Mouse (Mus musculus) intestine, embryonic 16.5 days (tissue): Measurements from ENCODE around the gene Gm826. TPM values are rescaled to one million over a fixed set of nuclear protein-coding genes. Genes with fewer than 3 reads are reported as not detected.

Experiments used
- ATAC-seq: fragments of 200-750 bp; cut with Nextera tagmentation; 2 replicates; pipeline ENCODE4 v1.8.0; 2017; ENCODE audit warnings: moderate TSS enrichment, moderate library complexity
- H3K27ac ChIP-seq: fragments of 300-500 bp; sonication (generic); 2 replicates; pipeline ENCODE4 v1.5.1; 2014; ENCODE audit warnings: mild to moderate bottlenecking, low read length
- H3K27me3 ChIP-seq: fragments of 300-500 bp; sonication (generic); replicated peaks from 2 replicates; pipeline ENCODE4 v1.6.1; 2014; ENCODE audit warnings: low read length, control low read depth, mixed read lengths; ENCODE audit not compliant: control insufficient read depth, insufficient read depth
- H3K36me3 ChIP-seq: fragments of 300-500 bp; sonication (generic); 2 replicates; pipeline ENCODE4 v1.6.1; 2014; ENCODE audit warnings: low read length, control low read depth; ENCODE audit not compliant: control insufficient read depth, insufficient read depth
- H3K4me1 ChIP-seq: fragments of 300-500 bp; sonication (generic); 2 replicates; pipeline ENCODE4 v1.6.1; 2014; ENCODE audit warnings: low read length, control low read depth, mixed read lengths; ENCODE audit not compliant: control insufficient read depth, insufficient read depth
- H3K4me2 ChIP-seq: fragments of 300-500 bp; sonication (generic); 2 replicates; pipeline ENCODE4 v1.6.1; 2014; ENCODE audit warnings: low read depth, low read length, control low read depth
- H3K4me3 ChIP-seq: fragments of 300-500 bp; sonication (generic); 2 replicates; pipeline ENCODE4 v1.5.1; 2014; ENCODE audit warnings: mild to moderate bottlenecking, low read length
- H3K9ac ChIP-seq: fragments of 300-500 bp; sonication (generic); 2 replicates; pipeline ENCODE4 v1.6.1; 2014; ENCODE audit warnings: low read depth, low read length
- H3K9me3 ChIP-seq: fragments of 300-500 bp; sonication (generic); 2 replicates; pipeline ENCODE4 v1.6.1; 2016; ENCODE audit warnings: low read length, control low read depth; ENCODE audit not compliant: control insufficient read depth
- WGBS: fragments of 180-500 bp; shearing (Covaris S2); extraction: QIAGEN DNeasy Blood & Tissue Kit; methylation state at CpG from one replicate; pipeline ENCODE4 v1.1.7; 2014; 5-methylcytosine and 5-hydroxymethylcytosine counted together
- polyA plus RNA-seq: library from polyadenylated mRNA; unstranded; fragments of >200 nt; fragmentation: Nextera tagmentation; extraction: Ambion mirVana; gene quantifications from 2 replicates; pipeline ENCODE4 v1.2.1, GENCODE M21; 2015

The Gm826 gene
- polyA plus RNA-seq, 1 experiment from 2014 or later: 24.3 TPM

- no peak overlapping the region for H3K27ac ChIP-seq
- no peak overlapping the region for H3K9ac ChIP-seq
- no peak overlapping the region for H3K4me3 ChIP-seq
- H3K36me3 ChIP-seq: no peaks in the 10 kb centered on the region
- H3K4me1 ChIP-seq: peaks cover 8% of the 10 kb centered on the region
- 46% methylated on average over 4 of the region's 4 CpGs for WGBS
- no peaks in the 10 kb centered on the region for H3K9me3 ChIP-seq
- H3K27me3 ChIP-seq: peaks cover 42% of the 10 kb centered on the region
- ATAC-seq: no peak
- no peak overlapping the region for H3K4me2 ChIP-seq
Measured at GRCm38 (mm10) chr2:160357442-160357841, 23.5 kb upstream of the Gm826 start.

GRCm38 (mm10) chr2:160356132-160356531, 22.2 kb upstream of the Gm826 start:
- 58% methylated on average over 5 of the region's 5 CpGs for WGBS
- Histone ChIP-seq H3K27me3 (peaks cover 29% of the 10 kb centered on the region), H3K4me2 (no peak overlapping the region), H3K4me1 (peaks cover 8% of the 10 kb centered on the region), H3K4me3 (no peak overlapping the region), H3K9ac (no peak overlapping the region), H3K9me3 (no peaks in the 10 kb centered on the region), H3K27ac (no peak overlapping the region), H3K36me3 (no peaks in the 10 kb centered on the region)
- ATAC-seq: no peak

- 64% methylated on average over 2 of the region's 2 CpGs for WGBS
- no peak overlapping the region for H3K27ac ChIP-seq
- no peaks in the 10 kb centered on the region for H3K9me3 ChIP-seq
- H3K27me3 ChIP-seq: peaks cover 13% of the 10 kb centered on the region
- no peaks in the 10 kb centered on the region for H3K36me3 ChIP-seq
- ATAC-seq: no peak
- H3K4me1 ChIP-seq: peaks cover 8% of the 10 kb centered on the region
- H3K4me2 ChIP-seq: no peak overlapping the region
- no peak overlapping the region for H3K9ac ChIP-seq
- H3K4me3 ChIP-seq: no peak overlapping the region
Measured at GRCm38 (mm10) chr2:160354319-160354718, 20.4 kb upstream of the Gm826 start.

GRCm38 (mm10) chr2:160353581-160353980, 19.6 kb upstream of the Gm826 start:
- Histone ChIP-seq H3K4me1 (peaks cover 14% of the 10 kb centered on the region), H3K4me3 (no peak overlapping the region), H3K27ac (peak overlapping the region; percentile 67; the same call in 1 of the 2 replicates), H3K9ac (no peak overlapping the region), H3K27me3 (peaks cover 7% of the 10 kb centered on the region), H3K4me2 (no peak overlapping the region), H3K36me3 (no peaks in the 10 kb centered on the region), H3K9me3 (no peaks in the 10 kb centered on the region)
- ATAC-seq: peak; percentile 91
- WGBS: 42% methylated on average over 2 of the region's 2 CpGs

GRCm38 (mm10) chr2:160351038-160351574, 17.1 kb upstream of the Gm826 start:
- H3K4me2 ChIP-seq: no peak overlapping the region
- WGBS: 51% methylated on average over 8 of the region's 8 CpGs
- peaks cover 15% of the 10 kb centered on the region for H3K4me1 ChIP-seq
- no peak overlapping the region for H3K9ac ChIP-seq
- H3K4me3 ChIP-seq: no peak overlapping the region
- no peak overlapping the region for H3K27ac ChIP-seq
- no peaks in the 10 kb centered on the region for H3K36me3 ChIP-seq
- no peak for ATAC-seq
- no peaks in the 10 kb centered on the region for H3K9me3 ChIP-seq
- no peaks in the 10 kb centered on the region for H3K27me3 ChIP-seq

GRCm38 (mm10) chr2:160349578-160349977, 15.6 kb upstream of the Gm826 start:
- no peak overlapping the region for H3K4me3 ChIP-seq
- ATAC-seq: peak; percentile 78
- H3K4me2 ChIP-seq: no peak overlapping the region
- peaks cover 15% of the 10 kb centered on the region for H3K4me1 ChIP-seq
- H3K27ac ChIP-seq: peak overlapping the region; percentile 47
- no peaks in the 10 kb centered on the region for H3K36me3 ChIP-seq
- no peaks in the 10 kb centered on the region for H3K27me3 ChIP-seq
- 36% methylated on average over 4 of the region's 4 CpGs for WGBS
- no peak overlapping the region for H3K9ac ChIP-seq
- H3K9me3 ChIP-seq: no peaks in the 10 kb centered on the region

GRCm38 (mm10) chr2:160348796-160349195, 14.8 kb upstream of the Gm826 start:
- WGBS: 45% methylated on average over 7 of the region's 7 CpGs
- Histone ChIP-seq H3K4me1 (peaks cover 18% of the 10 kb centered on the region), H3K27ac (peak overlapping the region; percentile 33), H3K36me3 (no peaks in the 10 kb centered on the region), H3K4me3 (no peak overlapping the region), H3K9me3 (no peaks in the 10 kb centered on the region), H3K4me2 (no peak overlapping the region), H3K27me3 (no peaks in the 10 kb centered on the region), H3K9ac (no peak overlapping the region)
- no peak for ATAC-seq

- H3K27me3 ChIP-seq: no peaks in the 10 kb centered on the region
- no peaks in the 10 kb centered on the region for H3K9me3 ChIP-seq
- H3K4me1 ChIP-seq: peaks cover 19% of the 10 kb centered on the region
- H3K36me3 ChIP-seq: no peaks in the 10 kb centered on the region
- 56% methylated on average over 4 of the region's 4 CpGs for WGBS
- peak; percentile 41 for ATAC-seq
- H3K27ac ChIP-seq: no peak overlapping the region
- no peak overlapping the region for H3K9ac ChIP-seq
- no peak overlapping the region for H3K4me2 ChIP-seq
- H3K4me3 ChIP-seq: no peak overlapping the region
Measured at GRCm38 (mm10) chr2:160348072-160348604, 14.2 kb upstream of the Gm826 start.

GRCm38 (mm10) chr2:160345644-160346043, 11.7 kb upstream of the Gm826 start:
- Histone ChIP-seq H3K36me3 (no peaks in the 10 kb centered on the region), H3K27me3 (no peaks in the 10 kb centered on the region), H3K27ac (no peak overlapping the region), H3K9ac (no peak overlapping the region), H3K4me1 (peaks cover 14% of the 10 kb centered on the region), H3K9me3 (no peaks in the 10 kb centered on the region), H3K4me2 (no peak overlapping the region), H3K4me3 (no peak overlapping the region)
- no peak for ATAC-seq

- Histone ChIP-seq H3K27ac (peak overlapping the region; percentile 31; the same call in 1 of the 2 replicates), H3K36me3 (no peaks in the 10 kb centered on the region), H3K4me3 (no peak overlapping the region), H3K9me3 (no peaks in the 10 kb centered on the region), H3K9ac (no peak overlapping the region), H3K4me2 (no peak overlapping the region), H3K4me1 (peaks cover 12% of the 10 kb centered on the region; the same call in 1 of the 2 replicates), H3K27me3 (no peaks in the 10 kb centered on the region)
- WGBS: 53% methylated on average over 4 of the region's 4 CpGs
- peak; percentile 66 for ATAC-seq
Measured at GRCm38 (mm10) chr2:160340121-160340520, 6.2 kb upstream of the Gm826 start.
